In genomic region chr2:112637206-112637605, GRCm38 (mm10) we compare ENCODE assay signal across 16 mouse cellular contexts.
A peak's percentile ranks its signal among the peaks of the same experiment; 100 is the strongest.
DNase-seq lines count a peak whose midpoint lies in the region; ATAC-seq and TF ChIP-seq lines count a peak whose summit lies in the region.
"Had no signal": no experiment of that assay in that cellular context is flagged by ENCODE, and none has a peak within 500 bp of the region (broad histone marks: within the 10 kb centered on the region; RNA-seq: fewer than 3 reads in every experiment).

No protein-coding gene starts in this region.

- H3K36me3 ChIP-seq in heart, embryonic 15.5 days = no peaks in the 10 kb centered on the region
- H3K36me3 ChIP-seq in hindbrain, embryonic 16.5 days (ENCODE audit: control insufficient read depth, insufficient read depth, low read length) = 0 out of 2 replicates have a peak, but pooled peaks cover 4% of the 10 kb centered on the region
- H3K36me3 ChIP-seq: embryonic facial prominence, embryonic 12.5 days; hindbrain, embryonic 10.5 days; limb, embryonic 13.5 days had no signal

- peak; percentile 3 for DNase-seq in lung, postnatal 36 days
- DNase-seq in lung, adult 2 months = no peak
- DNase-seq in cerebellum, postnatal 10 days = peak; percentile 60
- DNase-seq in adrenal gland, postnatal 25 days = no peak
- no peak for DNase-seq in adrenal gland, adult (ENCODE audit: inconsistent age in 2 of 2, low spot score in 1 of 2)
- DNase-seq: adrenal gland, postnatal 14 days; kidney, adult 9 months; right cerebral cortex, postnatal 4 days; thymus, postnatal 14 days had no signal

- H3K4me1 ChIP-seq in lung, adult 2 months (ENCODE audit: control insufficient read depth, insufficient read depth, low read length) = no peaks in the 10 kb centered on the region
- H3K4me1 ChIP-seq in heart, embryonic 15.5 days (replicated peaks) = peaks cover 13% of the 10 kb centered on the region
- H3K4me1 ChIP-seq in hindbrain, embryonic 16.5 days (ENCODE audit: control insufficient read depth, insufficient read depth, low read depth, low read length) = no peaks in the 10 kb centered on the region
- H3K4me1 ChIP-seq: embryonic facial prominence, embryonic 12.5 days; limb, embryonic 13.5 days had no signal

- peak overlapping the region; percentile 55 for H3K27ac ChIP-seq in heart, embryonic 15.5 days
- H3K27ac ChIP-seq in hindbrain, embryonic 16.5 days (ENCODE audit: low read depth, low read length) = no peak overlapping the region
- H3K27ac ChIP-seq: embryonic facial prominence, embryonic 12.5 days; hindbrain, embryonic 10.5 days; limb, embryonic 13.5 days; midbrain, embryonic 10.5 days had no signal

- peak; percentile 81; the same call in 1 of the 2 replicates for ATAC-seq in heart, embryonic 15.5 days (replicated peaks; ENCODE audit: insufficient number of reproducible peaks, insufficient read depth, low FRiP score, low read depth)
- ATAC-seq in hindbrain, embryonic 16.5 days = no peak
- ATAC-seq: inflammation-experienced regulatory T-cells, adult 6 months had no signal

- no peaks in the 10 kb centered on the region for H3K9me3 ChIP-seq in heart, embryonic 15.5 days (replicated peaks)
- no peaks in the 10 kb centered on the region for H3K9me3 ChIP-seq in hindbrain, embryonic 16.5 days (ENCODE audit: control insufficient read depth, low read length)
- H3K9me3 ChIP-seq: embryonic facial prominence, embryonic 12.5 days; hindbrain, embryonic 10.5 days; limb, embryonic 13.5 days; midbrain, embryonic 10.5 days had no signal

- no peak overlapping the region for H3K4me2 ChIP-seq in heart, embryonic 15.5 days
- no peak overlapping the region for H3K4me2 ChIP-seq in hindbrain, embryonic 16.5 days (ENCODE audit: low read length)
- H3K4me2 ChIP-seq: embryonic facial prominence, embryonic 12.5 days; limb, embryonic 13.5 days had no signal

- H3K27me3 ChIP-seq in heart, embryonic 15.5 days = no peaks in the 10 kb centered on the region
- no peaks in the 10 kb centered on the region for H3K27me3 ChIP-seq in hindbrain, embryonic 16.5 days (replicated peaks; ENCODE audit: control insufficient read depth, insufficient read depth, low read length)
- H3K27me3 ChIP-seq: embryonic facial prominence, embryonic 12.5 days; limb, embryonic 13.5 days had no signal

- no peak overlapping the region for H3K9ac ChIP-seq in heart, embryonic 15.5 days
- no peak overlapping the region for H3K9ac ChIP-seq in hindbrain, embryonic 16.5 days (ENCODE audit: low read depth, low read length)
- H3K9ac ChIP-seq: embryonic facial prominence, embryonic 12.5 days; limb, embryonic 13.5 days had no signal

- TF ChIP-seq CTCF in lung, adult 2 months (IDR thresholded peaks at IDR 0.05; ENCODE audit: insufficient read depth, low read length) = no peak

- no peak overlapping the region for H3K4me3 ChIP-seq in lung, adult 2 months (replicated peaks; ENCODE audit: extremely low read depth, low read depth, low read length)
- no peak overlapping the region for H3K4me3 ChIP-seq in heart, embryonic 15.5 days
- H3K4me3 ChIP-seq in hindbrain, embryonic 16.5 days (ENCODE audit: low read length) = no peak overlapping the region
- H3K4me3 ChIP-seq: embryonic facial prominence, embryonic 12.5 days; hindbrain, embryonic 10.5 days; limb, embryonic 13.5 days; midbrain, embryonic 10.5 days had no signal

- 83% methylated on average over 5 of the region's 5 CpGs for WGBS in lung, adult 2 months
- 56% methylated on average over 5 of the region's 5 CpGs for WGBS in heart, embryonic 15.5 days
- 93% methylated on average over 5 of the region's 5 CpGs for WGBS in hindbrain, embryonic 16.5 days

- TF ChIP-seq POLR2A in lung, adult 2 months (IDR thresholded peaks at IDR 0.05; ENCODE audit: borderline replicate concordance, extremely low read depth, low read depth, low read length) = no peak

Comparison
In these comparisons a context has a peak if more than half of its experiments do, and no peak if none do; other contexts are left out.
1. DNase-seq: peak in lung, postnatal 36 days (single experiment) and cerebellum, postnatal 10 days (2 of 2); none in lung, adult 2 months (single experiment), adrenal gland, postnatal 25 days (single experiment) and adrenal gland, adult (0 of 2).